Mouse (Mus musculus) T-cell, adult 2 months (primary cell): ENCODE measurements around the gene Cdkl5.
A peak's percentile ranks its signal among the peaks of the same experiment; 100 is the strongest.
"Not testable (repeated sequence)": the region's sequence is repeated elsewhere in the genome, so short reads cannot be mapped to it uniquely, and the experiment has no call there.

Experiments
- DNase-seq: peaks from one replicate; pipeline ENCODE4 v3.0.0; 2022; ENCODE audit warnings: low spot score

The Cdkl5 gene

GRCm38 (mm10) chrX:160906952-160907351, 87.6 kb downstream of the Cdkl5 start, which contains the start of gene Gja6:
Gene Gja6, minus strand, starts transcription at chrX:160907052.
- no peak for DNase-seq

- no peak for DNase-seq
Measured at GRCm38 (mm10) chrX:160906477-160906876, 88.0 kb downstream of the Cdkl5 start.

- no peak for DNase-seq
Measured at GRCm38 (mm10) chrX:160905913-160906312, 88.6 kb downstream of the Cdkl5 start.

GRCm38 (mm10) chrX:160905041-160905678, 89.3 kb downstream of the Cdkl5 start:
- no peak for DNase-seq

- DNase-seq: no peak
Measured at GRCm38 (mm10) chrX:160901118-160901517, 93.4 kb downstream of the Cdkl5 start.

- no peak for DNase-seq
Measured at GRCm38 (mm10) chrX:160892077-160892476, 102.4 kb downstream of the Cdkl5 start.

GRCm38 (mm10) chrX:160886301-160886700, 108.2 kb downstream of the Cdkl5 start:
- no peak for DNase-seq

GRCm38 (mm10) chrX:160866576-160866975, 127.9 kb downstream of the Cdkl5 start:
- DNase-seq: no peak

GRCm38 (mm10) chrX:160865022-160865421, 129.5 kb downstream of the Cdkl5 start:
- no peak for DNase-seq

GRCm38 (mm10) chrX:160863689-160864383, 130.7 kb downstream of the Cdkl5 start:
- DNase-seq: no peak

- no peak for DNase-seq
Measured at GRCm38 (mm10) chrX:160808226-160808625, 186.3 kb downstream of the Cdkl5 start.

- no peak for DNase-seq
Measured at GRCm38 (mm10) chrX:160804409-160805150, 189.9 kb downstream of the Cdkl5 start.

GRCm38 (mm10) chrX:160794920-160795319, 199.6 kb downstream of the Cdkl5 start:
- no peak for DNase-seq

- DNase-seq: no peak
Measured at GRCm38 (mm10) chrX:160782276-160782675, 212.2 kb downstream of the Cdkl5 start.

GRCm38 (mm10) chrX:160773033-160773432, 221.5 kb downstream of the Cdkl5 start:
- no peak for DNase-seq

- DNase-seq: not testable (repeated sequence)
Measured at GRCm38 (mm10) chrX:160769622-160770021, 224.9 kb downstream of the Cdkl5 start.

- DNase-seq: no peak
Measured at GRCm38 (mm10) chrX:160767713-160768112, 226.8 kb downstream of the Cdkl5 start, which contains the start of gene Rs1. Gene Rs1, plus strand, starts transcription at chrX:160768013.

GRCm38 (mm10) chrX:160766233-160766616, 228.3 kb downstream of the Cdkl5 start:
- DNase-seq: no peak

- DNase-seq: peak; percentile 88
Measured at GRCm38 (mm10) chrX:160765389-160766232, 228.9 kb downstream of the Cdkl5 start.

GRCm38 (mm10) chrX:160750808-160751207, 243.7 kb downstream of the Cdkl5 start:
- no peak for DNase-seq

GRCm38 (mm10) chrX:160748653-160749052, 245.9 kb downstream of the Cdkl5 start:
- DNase-seq: no peak

GRCm38 (mm10) chrX:160745399-160745798, 249.1 kb downstream of the Cdkl5 start:
- no peak for DNase-seq
